Mouse (Mus musculus) heart, postnatal 10 days (tissue): ENCODE results near the gene Stam2. TPM values are rescaled to one million over a fixed set of nuclear protein-coding genes. Genes with fewer than 3 reads are reported as not detected.
A peak's percentile ranks its signal among the peaks of the same experiment; 100 is the strongest.

ENCODE experiments used
- DNase-seq, 2 experiments: peaks; one replicate each; pipeline ENCODE4 v3.0.0; 2021
- intact Hi-C: fragments of 180-260 bp; cut with DNase I; formaldehyde crosslinking; loops from one replicate; pipeline ENCODE4 v1.15.1; 2025
- total RNA-seq, 2 experiments: library from RNA; stranded (reverse); gene quantifications; 2 replicates each; pipeline ENCODE4 v1.2.3; 2021

Stam2 gene
- total RNA-seq = 10 to 100 TPM; 27.5 to 31.6 TPM

GRCm38 (mm10) chr2:52742256-52743158 lies at the start of gene Stam2:
TSS of gene Stam2 (minus strand) at chr2:52742281.
- peak; percentile 94 for DNase-seq
- intact Hi-C loops = no loop called here

- DNase-seq = peak; percentile 47 to 52
- intact Hi-C loops = no loop called here
Measured at GRCm38 (mm10) chr2:52785106-52785721, 43.1 kb upstream of the Stam2 start.

GRCm38 (mm10) chr2:52779987-52780386 lies 37.9 kb upstream of the Stam2 start:
- intact Hi-C loops = no loop called here
- DNase-seq = no peak

- DNase-seq = peak; percentile 66 to 71
- intact Hi-C loops = no loop called here
Measured at GRCm38 (mm10) chr2:52779381-52779780, 37.3 kb upstream of the Stam2 start.

GRCm38 (mm10) chr2:52777839-52778238 lies 35.8 kb upstream of the Stam2 start:
- peak; percentile 19 to 36 for DNase-seq
- intact Hi-C loops = no loop called here

- intact Hi-C loops = no loop called here
- DNase-seq = no peak
Measured at GRCm38 (mm10) chr2:52774373-52774772, 32.3 kb upstream of the Stam2 start.

GRCm38 (mm10) chr2:52772774-52773393 lies 30.8 kb upstream of the Stam2 start:
- intact Hi-C loops = no loop called here
- no peak for DNase-seq

- intact Hi-C loops = no loop called here
- DNase-seq = no peak
Measured at GRCm38 (mm10) chr2:52765130-52765529, 23.0 kb upstream of the Stam2 start.

- no peak for DNase-seq
Measured at GRCm38 (mm10) chr2:52763891-52764290, 21.8 kb upstream of the Stam2 start.

GRCm38 (mm10) chr2:52763040-52763736 lies 21.1 kb upstream of the Stam2 start:
- peak; percentile 78 to 89 for DNase-seq
- intact Hi-C loops = loop anchor here (2.0 to 5.0 kb wide), 3 partner anchors 94 to 322 kb away; partner anchors contain the start of gene Fmnl2

More at GRCm38 (mm10) chr2:52763891-52764290, 21.8 kb upstream of the Stam2 start:
- intact Hi-C loops = loop anchor here (2.0 to 5.0 kb wide), 3 partner anchors 93 to 321 kb away; partner anchors contain the start of gene Fmnl2

GRCm38 (mm10) chr2:52762529-52762928 lies 20.4 kb upstream of the Stam2 start:
- no peak for DNase-seq
- intact Hi-C loops = loop anchor here (2.0 to 5.0 kb wide), 3 partner anchors 95 to 322 kb away; partner anchors contain the start of gene Fmnl2

- peak; percentile 41 to 68 for DNase-seq
- intact Hi-C loops = loop anchor here (10.0 kb wide), 2 partner anchors 446 to 1326 kb away; partner anchors contain the start of gene Rprm
Measured at GRCm38 (mm10) chr2:52758627-52759026, 16.5 kb upstream of the Stam2 start.

GRCm38 (mm10) chr2:52756691-52757090 lies 14.6 kb upstream of the Stam2 start:
- intact Hi-C loops = loop anchor here (1.0 to 10.0 kb wide), 4 partner anchors 329 to 1328 kb away; partner anchors contain the start of gene Rprm
- peak; percentile 13 to 57 for DNase-seq

GRCm38 (mm10) chr2:52753573-52754317 lies 11.7 kb upstream of the Stam2 start:
- intact Hi-C loops = loop anchor here (10.0 kb wide), 2 partner anchors 451 to 1331 kb away; partner anchors contain the start of gene Rprm

GRCm38 (mm10) chr2:52744099-52744498 lies 2.0 kb upstream of the Stam2 start:
- DNase-seq = no peak
- intact Hi-C loops = no loop called here

More at GRCm38 (mm10) chr2:52753573-52754317, 11.7 kb upstream of the Stam2 start:
- no peak for DNase-seq

GRCm38 (mm10) chr2:52741681-52742255 lies 313 bp downstream of the Stam2 start:
- intact Hi-C loops = loop anchor here (2.0 kb wide), 1 partner anchor 109 kb away; no protein-coding TSS in a partner anchor
- no peak for DNase-seq

- no peak for DNase-seq
- intact Hi-C loops = loop anchor here (2.0 kb wide), 1 partner anchor 108 kb away; no protein-coding TSS in a partner anchor
Measured at GRCm38 (mm10) chr2:52740596-52740995, 1.5 kb downstream of the Stam2 start.

GRCm38 (mm10) chr2:52734504-52734903 lies 7.6 kb downstream of the Stam2 start:
- DNase-seq = no peak
- intact Hi-C loops = no loop called here

GRCm38 (mm10) chr2:52733659-52734058 lies 8.4 kb downstream of the Stam2 start:
- intact Hi-C loops = no loop called here

More at GRCm38 (mm10) chr2:52733659-52734058, 8.4 kb downstream of the Stam2 start:
- DNase-seq = no peak
